Mouse (Mus musculus): ENCODE results near the gene Sult1a1.
"Not testable (repeated sequence)": the region's sequence is repeated elsewhere in the genome, so short reads cannot be mapped to it uniquely, and the experiment has no call there.

Gene Sult1a1

GRCm38 (mm10) chr7:126696886-126697285 is 20.7 kb upstream of the Sult1a1 start:
- DNase-seq (ENCODE audit: low read depth, low spot score): no peak

GRCm38 (mm10) chr7:126696303-126696702 is 20.1 kb upstream of the Sult1a1 start:
- DNase-seq (ENCODE audit: low read depth, low spot score): no peak

- DNase-seq (ENCODE audit: low read depth, low spot score): peak; percentile 95
Observed at GRCm38 (mm10) chr7:126695631-126696207, 19.5 kb upstream of the Sult1a1 start, which contains the start of gene Slx1b. Gene Slx1b (minus strand): TSS chr7:126695784.

GRCm38 (mm10) chr7:126695210-126695611 is 19.0 kb upstream of the Sult1a1 start, which contains the start of gene Bola2:
Gene Bola2 (plus strand): TSS chr7:126695401.
- DNase-seq (ENCODE audit: low read depth, low spot score): no peak

GRCm38 (mm10) chr7:126694441-126695051 is 18.3 kb upstream of the Sult1a1 start:
- DNase-seq (ENCODE audit: low read depth, low spot score): no peak

- DNase-seq (ENCODE audit: low read depth, low spot score): no peak
Observed at GRCm38 (mm10) chr7:126693781-126694180, 17.5 kb upstream of the Sult1a1 start.

- DNase-seq (ENCODE audit: low read depth, low spot score): no peak
Observed at GRCm38 (mm10) chr7:126693256-126693655, 17.0 kb upstream of the Sult1a1 start.

GRCm38 (mm10) chr7:126692426-126692825 is 16.2 kb upstream of the Sult1a1 start:
- DNase-seq (ENCODE audit: low read depth, low spot score): no peak

- DNase-seq (ENCODE audit: low read depth, low spot score): no peak
Observed at GRCm38 (mm10) chr7:126691676-126692075, 15.4 kb upstream of the Sult1a1 start.

GRCm38 (mm10) chr7:126690737-126691136 is 14.5 kb upstream of the Sult1a1 start:
- no peak for DNase-seq (ENCODE audit: low read depth, low spot score)

GRCm38 (mm10) chr7:126689021-126689420 is 12.8 kb upstream of the Sult1a1 start:
- DNase-seq (ENCODE audit: low read depth, low spot score): no peak

GRCm38 (mm10) chr7:126688156-126688555 is 11.9 kb upstream of the Sult1a1 start:
- DNase-seq (ENCODE audit: low read depth, low spot score): not testable (repeated sequence)

GRCm38 (mm10) chr7:126681221-126681620 is 5.0 kb upstream of the Sult1a1 start:
- no peak for DNase-seq (ENCODE audit: low read depth, low spot score)

GRCm38 (mm10) chr7:126679683-126680082 is 3.5 kb upstream of the Sult1a1 start:
- no peak for DNase-seq (ENCODE audit: low read depth, low spot score)

- no peak for DNase-seq (ENCODE audit: low read depth, low spot score)
Observed at GRCm38 (mm10) chr7:126678545-126679341, 2.5 kb upstream of the Sult1a1 start.

- DNase-seq (ENCODE audit: low read depth, low spot score): no peak
Observed at GRCm38 (mm10) chr7:126676631-126677220, 494 bp upstream of the Sult1a1 start.

- no peak for DNase-seq (ENCODE audit: low read depth, low spot score)
Observed at GRCm38 (mm10) chr7:126675104-126675503, 1.1 kb downstream of the Sult1a1 start.

- no peak for DNase-seq (ENCODE audit: low read depth, low spot score)
Observed at GRCm38 (mm10) chr7:126672111-126672510, 4.1 kb downstream of the Sult1a1 start.

- no peak for DNase-seq (ENCODE audit: low read depth, low spot score)
Observed at GRCm38 (mm10) chr7:126670152-126670551, 6.1 kb downstream of the Sult1a1 start.

GRCm38 (mm10) chr7:126668452-126668851 is 7.8 kb downstream of the Sult1a1 start:
- DNase-seq (ENCODE audit: low read depth, low spot score): no peak

- no peak for DNase-seq (ENCODE audit: low read depth, low spot score)
Observed at GRCm38 (mm10) chr7:126667495-126668090, 8.6 kb downstream of the Sult1a1 start.

GRCm38 (mm10) chr7:126665269-126665668 is 11.0 kb downstream of the Sult1a1 start:
- DNase-seq (ENCODE audit: low read depth, low spot score): no peak

All from brain, embryonic 18.5 days (tissue).